Mouse (Mus musculus): Measurements from ENCODE around the gene Arhgef7.

Arhgef7 gene

DNA sequence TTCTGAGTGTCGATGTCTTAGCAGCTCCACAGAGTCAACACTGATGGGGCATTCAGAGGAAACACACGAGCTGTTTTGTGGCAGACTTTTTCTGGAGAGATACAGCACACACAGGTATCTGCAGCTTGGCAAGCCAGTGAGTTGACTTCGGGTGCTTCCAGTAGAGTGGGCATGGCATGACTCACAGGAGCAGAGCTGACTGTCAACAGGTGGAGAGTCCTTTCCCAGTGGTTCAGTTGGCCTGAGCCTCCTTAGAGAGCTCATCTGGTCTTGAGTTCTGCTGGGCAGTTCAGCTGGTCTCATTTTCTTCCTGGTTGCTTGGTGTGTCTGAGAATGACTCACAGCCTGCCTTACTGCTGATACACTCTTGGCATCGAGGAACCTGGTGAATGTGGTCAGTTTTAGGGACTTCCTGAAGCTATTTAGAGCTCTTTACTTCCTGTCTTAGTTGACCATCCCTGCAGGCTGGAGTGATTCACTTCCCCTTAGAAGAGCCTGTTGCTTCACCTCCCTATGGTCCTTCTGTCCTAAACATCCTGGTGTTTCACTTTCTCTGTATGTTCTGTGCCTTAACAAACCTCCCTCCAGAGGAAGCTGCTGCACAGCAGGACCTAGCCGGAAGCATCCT lies 39.8 kb downstream of the Arhgef7 start:
- no peak for DNase-seq (ENCODE audit: low spot score)

DNA sequence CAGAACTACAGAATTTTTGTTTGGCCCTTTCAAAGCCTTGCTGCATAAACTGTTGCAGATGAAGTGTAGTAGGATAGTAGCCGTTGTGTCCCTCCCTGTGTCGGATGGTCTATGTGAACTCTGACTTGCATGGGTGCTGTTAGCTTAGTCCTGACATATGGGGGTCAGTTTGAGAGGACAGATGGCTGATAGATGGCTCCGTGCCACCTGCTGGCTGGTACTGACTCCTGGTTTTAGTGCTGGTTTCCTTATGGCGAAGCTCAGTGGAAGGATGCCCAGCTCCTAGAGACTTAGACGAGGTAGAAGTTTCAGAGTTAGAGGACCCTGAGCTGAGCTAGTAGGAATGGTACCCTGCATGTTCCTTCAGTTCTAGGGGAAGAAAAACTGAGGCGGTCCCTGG lies 42.5 kb downstream of the Arhgef7 start:
- DNase-seq (ENCODE audit: low spot score) = no peak

DNA sequence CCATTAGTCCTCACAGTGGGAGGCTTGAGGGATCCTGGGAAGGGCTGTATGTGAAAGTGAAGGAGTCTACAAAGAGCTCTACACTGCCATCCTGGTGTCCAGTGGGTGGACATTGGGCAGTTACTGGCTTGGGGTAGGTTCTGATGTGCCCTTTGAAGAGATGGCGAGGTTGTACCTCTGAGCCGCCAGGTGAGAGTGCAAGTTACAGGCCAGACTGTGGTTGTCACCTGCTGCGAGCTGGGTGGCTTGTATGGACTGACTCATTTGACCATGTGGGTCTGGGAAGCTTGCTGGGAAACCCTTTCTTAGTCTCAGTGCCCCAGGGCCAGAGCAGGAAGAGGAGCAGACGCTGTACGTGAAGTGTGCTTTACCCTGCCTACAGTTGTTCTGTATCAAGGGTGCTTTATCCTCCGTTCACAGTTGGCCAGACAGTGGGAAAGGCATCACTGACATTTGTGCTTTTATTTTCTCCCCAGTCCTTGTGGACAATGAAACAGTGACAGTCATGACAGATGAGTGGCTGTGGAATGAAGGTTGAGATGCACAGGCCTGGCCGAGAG lies 43.1 kb downstream of the Arhgef7 start:
- DNase-seq (ENCODE audit: low spot score) = no peak

DNA sequence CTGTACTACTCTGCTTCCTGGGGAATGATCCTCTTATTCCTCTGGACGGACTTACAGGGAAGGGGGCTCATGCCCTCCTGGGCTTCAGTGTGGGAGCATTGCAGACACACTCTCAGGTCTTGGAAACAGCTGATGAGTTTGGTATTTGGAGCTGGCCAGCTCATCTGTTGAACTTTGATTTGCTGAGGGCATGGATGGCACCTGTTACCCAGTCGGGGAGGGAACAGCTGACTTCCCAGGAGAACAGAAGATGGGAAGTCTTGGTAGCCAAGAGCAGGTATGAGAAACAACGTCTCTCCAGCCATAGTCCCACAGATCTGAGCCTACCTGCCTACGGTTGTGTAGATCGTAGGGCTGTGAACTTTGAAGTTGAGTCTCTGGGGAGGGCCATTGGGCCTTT lies 44.1 kb downstream of the Arhgef7 start:
- DNase-seq (ENCODE audit: low spot score) = no peak

DNA sequence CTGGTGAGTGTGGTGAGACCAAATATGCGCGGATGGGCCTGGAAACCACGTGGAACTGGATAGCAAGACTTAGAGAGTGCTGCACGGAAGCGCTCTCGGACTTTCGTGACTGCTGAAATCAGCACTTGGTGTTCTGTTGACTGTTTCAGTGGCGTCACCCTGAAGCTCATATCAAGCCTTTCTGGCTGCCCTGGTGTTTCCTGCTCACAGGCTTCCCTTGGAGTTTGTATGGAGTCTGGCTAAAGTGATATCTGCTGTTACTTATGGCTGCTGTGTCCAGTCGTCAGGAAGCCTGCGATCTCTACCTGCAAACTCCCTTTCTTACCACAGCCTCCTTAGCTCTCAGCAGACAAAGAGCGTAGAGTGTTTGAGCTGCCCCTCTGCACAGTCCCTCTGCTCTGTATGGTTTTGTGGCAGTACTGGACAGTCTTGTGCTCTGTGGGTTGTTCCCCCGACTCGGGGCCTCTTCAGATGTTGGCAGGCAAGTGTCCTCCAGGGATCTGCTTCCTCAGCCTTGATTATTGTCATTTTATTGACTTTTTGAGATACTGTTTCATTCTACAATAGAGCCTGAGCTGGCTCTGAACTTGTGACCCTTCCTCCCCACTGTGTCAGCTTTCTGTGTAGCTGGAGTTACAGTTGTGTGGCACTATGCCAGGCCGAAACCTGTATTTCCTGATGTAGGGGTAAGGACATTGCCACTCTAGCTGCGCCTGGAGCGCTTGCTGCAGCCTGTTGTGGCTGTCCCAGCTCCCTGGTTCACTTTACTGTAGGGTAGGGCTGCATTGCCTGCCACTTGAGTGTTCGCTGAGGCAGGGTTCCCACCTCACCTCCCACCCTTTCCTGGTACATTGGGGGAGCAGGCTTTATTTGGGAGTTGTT lies 46.9 kb downstream of the Arhgef7 start:
- peak; percentile 82 for DNase-seq (ENCODE audit: low spot score)

DNA sequence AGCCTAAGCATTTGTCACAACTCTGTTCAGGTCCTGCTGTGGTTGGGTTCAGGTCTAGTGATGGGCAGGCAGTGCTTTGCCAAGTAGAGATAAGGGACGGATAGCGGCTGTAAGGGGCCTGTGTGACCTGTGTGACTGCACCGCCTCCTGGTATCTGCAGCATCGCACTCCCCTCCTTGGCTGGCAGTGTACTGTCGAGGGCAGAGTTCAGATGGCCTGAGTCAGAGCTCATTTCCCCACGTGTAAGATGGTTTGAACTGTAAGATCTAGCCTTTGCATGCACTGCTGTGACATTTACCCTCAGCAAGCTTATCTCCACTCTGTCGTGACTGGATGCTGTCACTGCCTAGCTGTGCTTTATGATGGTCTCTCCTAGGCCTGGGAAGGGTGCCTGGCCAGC lies 48.4 kb downstream of the Arhgef7 start:
- DNase-seq (ENCODE audit: low spot score) = no peak

DNA sequence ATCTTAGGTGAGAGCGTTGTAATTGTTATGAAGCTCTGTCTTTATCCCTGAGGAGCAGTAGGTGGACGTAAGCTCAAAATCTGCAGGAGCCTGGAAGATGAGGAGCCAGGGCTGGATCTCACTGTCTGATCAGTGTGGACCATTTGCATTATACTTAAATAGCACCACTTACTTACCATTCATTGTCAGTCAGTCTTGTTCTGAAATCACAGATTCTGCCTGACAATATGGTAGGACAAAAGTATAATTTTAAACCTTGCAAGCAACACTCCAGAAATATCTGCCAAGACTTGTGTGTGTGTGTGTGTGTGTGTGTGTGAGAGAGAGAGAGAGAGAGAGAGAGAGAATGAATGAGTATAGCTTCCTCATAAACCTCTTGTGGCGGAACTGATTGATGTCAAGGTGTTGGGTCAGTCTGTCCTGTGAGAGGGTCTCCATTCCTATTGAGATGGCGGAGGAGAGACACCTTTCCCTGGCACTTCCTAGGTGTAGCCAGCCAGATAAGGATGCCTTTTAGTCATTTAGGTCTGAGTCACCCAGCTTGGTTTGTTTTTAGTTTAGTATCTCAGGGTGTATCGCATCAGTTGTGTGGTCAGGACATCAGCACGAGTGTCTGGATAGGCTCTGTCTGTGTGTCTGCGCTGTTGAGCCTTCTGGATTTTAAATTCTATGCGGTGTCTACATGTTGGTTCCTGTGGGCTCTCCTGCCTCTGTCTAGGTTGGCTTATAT lies 49.1 kb downstream of the Arhgef7 start:
- no peak for DNase-seq (ENCODE audit: low spot score)

DNA sequence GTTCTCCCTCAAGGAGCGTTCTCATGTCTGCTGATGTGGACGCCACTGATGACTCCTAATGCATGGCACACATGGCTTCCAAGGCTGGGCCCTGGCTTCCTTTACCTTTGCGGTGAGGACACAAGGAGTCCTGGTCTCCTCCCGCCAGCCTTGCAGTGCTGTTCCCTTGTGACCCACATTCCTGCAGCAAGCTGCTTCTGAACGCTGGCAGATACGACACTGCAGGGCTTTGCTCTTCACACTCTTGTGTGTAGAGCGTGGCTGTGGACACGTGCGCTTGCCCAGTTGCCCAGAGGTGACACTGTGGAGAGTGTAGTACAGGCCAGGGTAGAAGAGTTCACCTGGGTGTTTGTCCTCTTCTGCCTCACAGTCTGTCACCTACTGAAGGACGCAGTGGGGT lies 49.7 kb downstream of the Arhgef7 start:
- no peak for DNase-seq (ENCODE audit: low spot score)

DNA sequence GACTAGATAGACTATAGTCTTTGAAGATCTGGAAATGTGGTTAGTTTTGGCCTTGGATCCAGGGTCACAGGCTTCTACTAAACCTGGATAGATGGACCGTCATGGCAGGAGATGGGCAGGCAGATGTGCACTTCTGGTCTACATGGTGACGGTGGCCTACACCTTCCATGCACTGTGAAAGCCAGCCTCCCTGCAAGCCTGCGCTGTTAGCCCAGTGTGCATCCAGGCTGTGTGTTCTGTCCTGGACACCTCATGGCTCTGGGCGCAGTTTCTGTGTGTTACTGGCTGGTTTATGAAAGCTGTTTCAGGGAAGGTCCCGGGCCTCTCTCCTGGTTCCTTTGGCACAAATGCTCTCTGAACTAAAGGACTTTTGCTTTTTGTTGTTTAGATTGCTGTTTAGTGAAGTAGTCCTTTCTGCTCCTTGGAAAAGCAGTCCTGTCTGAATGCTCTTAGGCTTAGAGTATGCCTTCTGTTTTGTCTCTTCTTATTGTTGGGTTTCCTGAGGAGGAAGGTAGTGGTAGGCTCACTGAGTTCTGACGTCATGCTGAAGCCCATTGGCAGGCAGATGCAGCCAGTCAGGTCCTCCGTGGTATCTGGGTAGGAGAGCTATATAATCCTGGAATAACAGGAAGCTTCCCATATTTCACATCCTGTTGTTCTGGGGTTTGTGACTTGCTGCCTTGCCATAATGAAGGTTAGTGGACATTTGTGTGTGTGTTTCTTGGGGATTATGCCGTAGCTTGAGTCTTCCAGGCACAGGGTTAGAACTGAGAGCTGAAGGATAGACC lies 51.3 kb downstream of the Arhgef7 start:
- no peak for DNase-seq (ENCODE audit: low spot score)

DNA sequence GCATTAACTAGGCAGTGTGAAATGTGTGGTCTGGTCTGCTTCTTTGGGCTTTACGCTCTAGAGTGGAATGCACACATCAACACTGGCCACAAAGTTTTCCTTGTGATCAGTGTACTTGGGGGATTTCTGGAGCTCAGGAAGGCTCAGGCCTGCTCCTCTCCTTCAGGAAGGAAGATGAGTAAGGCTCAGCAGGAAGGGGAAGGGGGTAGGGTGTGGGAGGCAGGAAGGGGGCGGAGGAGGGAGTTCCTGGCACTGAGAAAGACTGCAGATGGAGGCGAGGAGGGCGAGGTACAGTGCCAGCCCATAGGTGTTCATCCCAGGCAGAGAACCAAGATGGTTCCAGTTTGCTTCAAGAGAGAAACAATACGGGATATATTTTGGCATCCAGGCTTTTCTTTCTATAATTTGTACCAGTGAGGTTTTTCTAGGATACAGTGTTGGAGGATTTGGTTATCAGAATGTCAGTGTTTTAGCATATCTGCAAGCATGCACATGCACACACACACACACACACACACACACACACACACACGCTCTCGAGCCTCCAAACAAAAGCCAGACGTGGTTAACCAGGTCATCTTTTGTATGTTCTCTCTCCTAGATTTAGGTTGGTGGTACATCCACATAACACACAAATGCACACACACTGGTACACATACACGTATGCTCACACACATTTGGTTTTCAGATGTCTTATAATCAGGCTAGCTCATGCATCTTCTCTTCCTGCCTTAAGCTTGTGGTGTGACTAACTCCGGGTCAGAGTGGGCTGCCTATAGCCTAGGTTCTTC lies 52.5 kb downstream of the Arhgef7 start:
- DNase-seq (ENCODE audit: low spot score) = no peak

DNA sequence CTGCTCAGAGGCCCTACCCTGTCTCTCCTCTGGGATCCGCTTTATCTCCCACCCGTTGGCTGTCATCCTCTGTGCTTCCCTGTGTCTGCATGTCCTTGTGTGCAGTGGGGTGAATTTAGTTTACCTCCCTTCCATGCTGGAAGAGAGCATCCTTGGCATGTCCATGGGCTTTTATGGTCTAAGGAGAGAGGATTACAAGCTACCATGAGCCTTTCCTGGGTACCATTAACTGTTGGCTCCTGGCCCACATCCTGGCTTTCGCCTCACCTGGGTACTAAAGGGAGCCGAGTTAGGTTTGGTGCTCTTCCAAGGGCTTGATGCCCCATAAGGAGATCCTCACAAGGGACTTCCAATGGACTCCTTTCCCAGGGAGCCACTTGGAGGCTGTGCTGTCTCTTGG lies 53.1 kb downstream of the Arhgef7 start:
- no peak for DNase-seq (ENCODE audit: low spot score)

DNA sequence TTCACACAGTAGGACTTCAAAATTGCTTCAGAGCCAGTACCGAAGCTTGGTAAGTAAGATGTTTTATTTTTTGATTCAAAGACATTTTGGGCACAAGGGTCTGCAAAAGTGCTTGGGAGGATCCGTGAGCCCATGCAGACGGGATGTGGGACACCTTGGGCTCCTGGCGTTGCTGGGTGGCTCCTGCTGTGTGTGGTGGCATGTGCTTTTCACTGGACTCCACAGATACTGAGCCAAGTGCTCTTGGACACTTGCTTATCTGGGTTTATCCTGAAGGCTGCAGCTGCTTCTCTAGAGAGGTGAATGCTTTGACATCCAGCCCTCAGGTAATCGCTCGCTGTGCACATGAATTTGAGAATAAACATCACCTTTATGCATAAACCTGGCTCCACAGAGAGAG lies 55.1 kb downstream of the Arhgef7 start:
- no peak for DNase-seq (ENCODE audit: low spot score)

DNA sequence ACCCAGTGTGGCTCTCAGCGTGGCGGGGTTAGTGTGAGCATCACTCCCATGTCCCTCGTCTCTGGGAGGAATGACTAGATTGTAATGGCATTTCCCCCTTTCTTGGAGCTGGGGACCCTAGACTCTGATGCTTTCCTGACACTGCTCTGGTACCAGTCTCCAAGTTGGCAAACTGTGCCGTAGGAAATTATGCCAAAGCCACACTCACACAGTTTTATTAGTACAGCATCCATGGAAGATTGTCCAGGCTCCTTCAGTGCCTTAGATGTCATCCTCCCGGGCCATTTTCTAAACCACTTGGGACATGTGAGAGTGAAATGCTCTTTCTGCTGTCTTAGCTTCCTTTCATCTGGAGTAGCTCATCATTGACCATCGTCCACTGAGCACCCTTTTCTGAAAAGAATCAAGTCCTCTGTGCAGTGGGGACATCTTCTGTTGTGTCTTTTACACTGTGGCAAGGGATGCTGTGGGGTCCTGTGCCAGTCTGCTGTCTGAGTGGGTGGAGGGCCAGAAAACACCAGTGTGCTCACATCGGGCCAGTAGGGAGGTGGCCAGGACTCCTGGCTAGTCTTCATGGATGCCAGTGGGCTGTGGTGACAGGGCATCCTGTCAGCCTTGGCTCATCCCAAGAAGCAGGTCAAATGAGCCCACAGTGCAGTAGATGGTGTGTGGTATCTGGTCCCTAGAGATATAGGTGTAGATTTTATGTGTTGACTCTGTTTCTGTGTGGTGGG lies 56.5 kb downstream of the Arhgef7 start:
- DNase-seq (ENCODE audit: low spot score) = no peak

DNA sequence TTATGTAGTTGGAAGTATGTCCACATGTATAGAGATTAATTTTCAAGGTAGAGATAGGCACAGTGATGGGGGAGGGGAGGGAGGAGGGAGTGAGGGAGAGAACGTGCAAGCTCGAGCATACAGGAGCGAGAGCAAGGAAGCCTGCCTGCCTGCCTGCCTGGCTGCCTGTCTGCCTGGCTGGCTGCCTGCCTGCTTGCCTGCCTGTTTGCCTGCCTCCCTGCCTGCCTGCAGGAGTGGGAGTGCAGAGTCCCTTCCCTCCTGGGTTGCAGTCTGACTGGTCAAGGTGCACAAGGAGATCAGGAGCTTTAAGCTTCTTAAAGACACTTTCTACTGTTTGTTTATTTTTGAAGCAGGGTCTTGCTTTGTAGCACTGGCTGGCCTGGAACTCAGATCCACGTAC lies 57.6 kb downstream of the Arhgef7 start:
- DNase-seq (ENCODE audit: low spot score) = no peak

DNA sequence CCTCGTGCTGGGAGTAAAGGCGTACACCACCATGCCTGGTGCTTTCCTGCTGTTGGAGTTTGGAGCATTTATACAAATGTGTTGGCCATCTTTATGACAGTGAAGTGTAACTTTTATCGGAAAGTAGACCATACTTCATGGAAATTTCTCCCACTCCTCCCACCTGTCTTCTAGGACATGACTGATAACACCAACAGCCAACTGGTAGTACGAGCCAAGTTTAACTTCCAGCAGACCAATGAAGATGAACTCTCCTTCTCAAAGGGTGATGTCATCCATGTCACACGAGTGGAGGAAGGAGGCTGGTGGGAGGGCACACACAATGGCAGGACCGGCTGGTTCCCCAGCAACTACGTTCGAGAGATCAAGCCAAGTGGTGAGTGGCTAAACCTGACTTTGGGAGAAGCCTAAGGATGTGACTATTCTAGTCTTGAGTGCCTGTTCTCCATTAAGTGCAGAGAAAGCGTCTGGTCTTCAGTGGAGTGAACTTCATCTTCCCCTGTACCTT lies 58.1 kb downstream of the Arhgef7 start:
- no peak for DNase-seq (ENCODE audit: low spot score)

DNA sequence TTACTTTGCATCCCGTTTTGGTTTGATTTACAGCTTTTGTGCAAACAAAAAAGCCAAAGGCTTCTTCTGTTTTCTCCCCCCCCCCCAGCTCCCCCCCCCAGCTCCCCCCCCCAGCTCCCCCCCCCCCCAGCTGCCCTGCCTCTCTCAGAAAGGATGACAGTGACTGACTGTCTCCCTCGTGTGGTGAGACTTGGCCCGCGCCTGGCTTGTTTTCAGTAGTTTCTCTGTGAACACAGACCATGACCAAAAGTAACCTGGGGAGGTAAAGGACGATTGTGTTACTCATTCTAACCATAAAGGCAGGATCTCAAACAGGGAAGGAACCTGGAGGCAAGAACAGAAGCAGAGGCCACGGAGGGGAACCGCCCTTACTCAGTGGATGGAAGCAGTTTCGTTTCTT lies 60.7 kb downstream of the Arhgef7 start:
- DNase-seq (ENCODE audit: low spot score) = peak; percentile 50

DNA sequence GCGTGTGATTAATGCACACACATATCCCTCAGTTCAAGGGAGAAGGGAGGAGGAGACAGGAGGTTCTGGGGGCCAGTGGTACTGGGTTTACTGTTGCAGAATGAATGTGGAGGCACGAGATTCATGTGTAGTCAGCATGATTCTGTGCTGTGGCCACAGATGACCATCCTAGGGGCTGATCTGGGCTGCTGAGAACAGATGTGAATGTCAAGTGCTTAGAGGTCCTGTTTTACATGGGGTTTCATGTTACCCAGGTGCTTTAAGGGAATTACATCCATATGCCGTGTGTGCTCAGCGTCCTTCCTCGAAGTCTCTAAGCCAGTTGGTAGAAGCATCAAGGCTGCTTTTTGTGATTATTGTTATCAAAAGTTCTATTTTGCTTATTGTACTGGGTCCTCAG lies 61.6 kb downstream of the Arhgef7 start:
- no peak for DNase-seq (ENCODE audit: low spot score)

DNA sequence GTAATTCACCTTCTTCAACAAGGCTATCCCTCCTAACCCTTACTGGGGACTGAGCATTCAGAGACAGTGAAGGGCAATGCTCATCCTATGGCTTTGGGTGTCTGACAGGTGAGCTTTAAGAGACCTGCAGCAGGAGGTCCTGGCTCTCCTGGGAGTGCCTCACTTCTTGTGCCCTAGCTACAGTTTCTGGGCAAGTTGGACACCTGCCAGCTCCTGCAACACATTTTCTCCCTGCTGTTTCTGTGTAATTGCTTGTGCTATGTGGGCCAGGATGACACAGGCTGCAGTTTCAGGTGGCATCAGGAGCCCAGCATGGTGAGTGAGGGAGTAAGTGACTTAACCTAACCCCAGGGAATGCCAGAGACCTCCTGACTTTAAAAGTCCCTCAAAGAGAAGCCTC lies 67.4 kb downstream of the Arhgef7 start:
- DNase-seq (ENCODE audit: low spot score) = no peak

DNA sequence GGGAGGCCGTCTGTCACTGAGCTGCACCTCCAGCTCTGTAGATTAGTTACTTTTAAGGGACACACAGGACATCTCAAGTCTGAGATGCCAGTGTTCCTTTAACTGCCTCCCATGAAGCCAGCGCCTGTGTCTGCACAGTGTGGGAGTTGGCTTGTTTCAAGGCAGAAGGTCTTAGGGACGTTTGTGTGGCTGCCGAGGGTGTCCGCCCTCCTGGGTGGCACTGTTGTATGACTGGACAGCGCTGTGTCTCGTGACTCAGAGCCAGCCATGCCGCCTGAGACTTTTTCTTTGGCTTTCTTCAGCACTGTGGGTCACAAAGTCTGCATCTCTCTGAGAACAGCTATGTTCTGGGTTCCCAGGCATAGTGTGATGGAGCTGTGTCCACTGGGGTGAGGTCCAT lies 69.6 kb downstream of the Arhgef7 start:
- DNase-seq (ENCODE audit: low spot score) = no peak

Data from urinary bladder, postnatal 25 days (tissue).